Mouse (Mus musculus) urinary bladder, adult 2 months (tissue): ENCODE measurements around the gene Fignl2. TPM values are rescaled to one million over a fixed set of nuclear protein-coding genes. Genes with fewer than 3 reads are reported as not detected.

ENCODE experiments used
- DNase-seq: peaks from one replicate; pipeline ENCODE4 v3.0.0; 2022; ENCODE audit warnings: low spot score
- polyA plus RNA-seq: library from polyadenylated mRNA; depleted of rRNA; stranded (reverse); fragments of >200 nt; gene quantifications from 2 replicates; pipeline ENCODE4 v1.2.3, GENCODE M21; 2012

The Fignl2 gene
- polyA plus RNA-seq, 1 experiment, result 7.3 TPM

DNA sequence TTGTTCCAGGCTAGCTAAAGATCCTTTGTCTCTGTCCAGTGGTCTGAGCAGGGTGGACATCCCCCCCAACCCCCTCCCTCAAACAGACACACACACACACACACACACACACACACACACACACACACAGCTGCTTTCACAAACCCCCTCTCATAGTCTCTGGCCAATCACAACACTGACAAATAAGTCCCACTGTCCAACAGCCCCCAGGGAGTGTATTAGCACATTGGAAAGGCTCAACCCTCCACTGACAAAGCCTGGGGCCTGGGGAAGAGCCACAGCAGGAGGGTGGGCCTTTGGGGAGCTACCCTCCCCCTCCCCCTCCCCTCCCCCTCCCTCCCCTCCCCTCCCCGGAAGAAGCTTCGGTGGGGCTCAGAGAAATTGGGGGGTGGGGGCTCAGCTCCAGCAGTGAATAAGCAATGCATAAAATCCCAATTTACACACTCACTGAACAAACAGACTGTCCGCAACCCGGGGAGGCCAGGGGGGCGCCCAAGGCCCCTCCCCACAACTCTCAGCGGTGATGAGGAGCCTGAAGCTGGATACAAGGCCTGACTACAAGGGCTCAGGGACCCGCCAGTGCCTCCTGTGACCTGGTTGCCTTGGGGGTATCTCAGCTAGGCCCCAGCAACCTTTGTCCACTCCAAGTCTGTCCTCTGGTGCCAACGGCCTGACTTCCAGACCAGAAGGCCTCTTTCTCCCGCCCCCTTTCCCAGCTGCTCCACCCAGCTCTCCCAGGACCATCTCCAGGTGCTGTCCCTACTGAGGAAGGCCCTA, 11.3 kb downstream of the Fignl2 start:
- no peak for DNase-seq

GRCm38 (mm10) chr15:101066364-101066847, 12.0 kb downstream of the Fignl2 start:
- DNase-seq, result no peak

- no peak for DNase-seq
These were observed 13.3 kb downstream of the Fignl2 start for GRCm38 (mm10) chr15:101065069-101065468.

- DNase-seq, result no peak
These were observed 18.0 kb downstream of the Fignl2 start for GRCm38 (mm10) chr15:101060280-101060852.

DNA sequence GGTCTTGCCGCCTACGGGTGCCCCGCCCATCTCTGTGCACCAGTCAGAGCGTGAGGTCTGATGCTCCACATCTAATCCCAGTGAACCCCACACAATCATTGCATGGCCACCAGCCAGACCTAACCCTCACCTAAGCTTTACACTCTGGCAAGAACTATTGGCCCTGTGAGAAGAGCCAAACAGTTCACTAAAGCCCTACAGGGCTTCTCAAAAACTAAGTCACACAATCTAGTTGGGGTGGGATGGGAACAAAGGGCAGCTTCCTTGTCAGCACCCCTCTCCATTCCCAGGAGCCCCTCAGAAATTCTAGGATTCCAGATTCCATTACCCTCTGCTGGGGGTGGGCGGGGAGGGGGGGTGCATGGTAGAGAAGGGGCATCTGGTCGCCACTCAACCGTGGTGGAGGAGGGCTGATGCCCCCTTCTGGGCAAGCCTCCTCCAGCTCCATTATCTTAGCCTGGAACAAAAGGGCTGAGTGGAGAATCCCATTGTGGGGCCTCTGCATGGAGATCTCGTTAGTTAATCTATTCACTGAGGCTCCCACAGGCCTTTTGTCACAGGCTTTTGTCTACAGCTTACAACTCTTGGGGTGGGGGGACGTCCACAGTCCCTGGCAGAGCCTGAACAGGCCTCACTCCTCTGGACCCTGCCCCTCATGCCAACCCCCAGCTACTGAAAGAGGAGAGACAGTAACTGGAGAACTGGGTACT, 18.6 kb downstream of the Fignl2 start:
- no peak for DNase-seq

DNA sequence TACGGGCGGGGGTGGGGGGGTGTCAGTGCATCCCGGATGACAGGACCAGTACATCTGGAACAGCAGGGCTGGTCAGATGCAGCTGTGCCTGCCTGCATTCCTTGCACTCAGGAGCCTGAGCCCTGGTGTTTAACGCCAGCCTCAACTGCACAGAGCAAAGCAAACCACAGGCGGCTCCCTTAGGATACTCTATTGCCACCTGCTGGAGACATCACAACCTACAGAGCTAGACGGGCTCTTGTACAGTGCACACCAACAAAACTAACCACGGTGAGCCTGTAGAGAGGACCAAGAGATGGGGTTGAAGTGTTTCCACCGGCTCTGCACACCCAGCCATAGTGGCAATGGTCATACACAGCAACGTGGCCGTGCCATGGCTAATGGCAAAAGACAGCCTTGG, 22.1 kb downstream of the Fignl2 start:
- no peak for DNase-seq

DNA sequence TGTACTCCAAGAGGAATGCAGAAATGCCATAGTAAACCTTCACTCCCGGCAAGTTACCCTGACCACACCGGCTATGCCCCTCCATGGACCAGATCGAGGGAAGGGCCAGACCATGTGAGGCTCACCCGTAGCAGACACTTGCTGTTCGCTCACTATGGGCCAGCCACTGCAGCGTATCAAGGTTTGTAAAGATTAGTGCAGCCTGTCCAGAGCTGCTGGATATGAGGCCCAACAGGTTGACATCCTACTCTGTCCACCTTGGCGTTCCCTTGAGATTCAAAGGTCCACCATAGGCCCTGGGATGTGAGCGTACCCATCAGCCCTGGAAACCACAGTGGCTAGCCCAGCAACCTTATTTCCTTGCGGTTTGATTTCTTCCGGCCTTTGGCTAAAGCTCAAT, 23.8 kb downstream of the Fignl2 start:
- DNase-seq, result no peak

DNA sequence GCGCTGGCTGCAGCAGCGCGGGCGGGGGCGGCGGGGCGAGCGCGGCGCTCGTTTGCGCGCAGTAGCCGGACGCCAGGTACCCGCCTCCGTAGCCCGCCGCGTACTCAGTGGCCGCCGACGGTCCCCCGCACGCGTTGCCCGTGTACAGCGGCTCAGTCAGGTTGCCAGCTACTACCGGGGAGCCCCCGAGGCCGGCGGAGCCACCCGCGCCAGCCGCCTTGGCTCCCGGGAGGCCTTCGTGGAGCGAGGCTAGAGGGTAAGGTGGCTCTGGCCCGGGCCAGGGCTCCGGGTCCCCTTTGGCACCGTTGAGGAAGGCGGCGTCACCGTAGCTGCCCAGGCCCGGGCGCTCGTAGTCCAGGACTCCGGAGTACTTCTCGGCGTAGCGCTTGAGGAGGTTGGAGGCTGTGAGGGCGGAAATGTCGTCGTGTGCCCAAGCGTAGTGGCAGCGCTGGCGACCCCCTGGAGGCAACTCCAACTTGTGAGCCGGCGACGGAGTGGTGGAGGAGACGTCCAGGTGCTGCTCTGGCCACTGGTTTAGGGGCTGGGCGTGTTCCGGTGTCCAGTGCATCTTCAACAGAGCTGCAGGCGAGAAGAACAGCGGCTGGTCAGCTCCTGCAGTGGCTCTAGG, 24.4 kb downstream of the Fignl2 start:
- no peak for DNase-seq

DNA sequence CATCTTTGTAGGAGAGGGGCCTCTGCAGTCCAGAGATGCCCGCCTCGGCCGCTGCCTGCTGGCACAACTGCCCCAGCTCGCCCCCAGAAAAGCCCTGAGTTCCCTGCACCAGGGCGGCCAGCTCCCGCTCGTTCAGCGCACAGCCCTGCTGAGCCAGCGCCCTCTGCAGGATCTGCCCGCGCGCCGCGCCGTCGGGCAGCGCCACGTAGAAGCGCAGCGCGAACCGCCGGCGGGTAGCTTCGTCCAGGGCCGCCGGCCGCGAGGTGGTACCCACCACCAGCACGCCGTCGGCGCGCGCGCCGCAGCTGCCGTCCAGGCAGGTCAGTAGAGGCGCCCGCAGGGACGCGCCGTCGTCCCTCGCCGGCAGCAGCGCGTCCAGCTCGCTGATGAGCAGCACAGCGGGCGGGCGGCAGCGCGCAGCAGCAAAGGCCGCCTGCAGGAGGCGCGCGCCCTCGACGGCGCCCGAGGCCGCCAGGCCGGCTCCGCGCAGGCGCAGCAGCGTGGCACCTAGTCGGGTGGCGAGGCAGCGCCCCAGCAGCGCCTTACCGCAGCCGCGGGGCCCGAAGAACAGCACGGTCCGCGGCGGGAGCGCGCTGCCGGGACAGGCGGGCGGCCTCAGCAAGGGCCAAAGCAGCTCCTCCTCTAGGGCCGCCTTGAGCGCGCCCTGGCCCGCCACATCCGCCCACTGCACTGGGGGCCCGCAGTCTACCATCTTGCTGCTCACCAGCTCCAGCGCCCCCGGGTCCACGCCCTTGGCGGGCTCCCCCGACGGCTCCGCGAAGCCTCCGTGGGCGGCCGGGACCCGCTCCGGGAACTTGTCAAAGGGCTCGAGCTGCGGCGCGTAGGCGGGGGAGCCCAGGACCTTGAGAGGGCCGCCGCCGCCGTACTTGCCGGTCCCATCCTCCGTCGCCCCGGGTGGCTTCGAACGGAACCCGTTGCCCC, 25.5 kb downstream of the Fignl2 start:
- no peak for DNase-seq

- DNase-seq, result no peak
These were observed 26.5 kb downstream of the Fignl2 start for GRCm38 (mm10) chr15:101051869-101052268.

DNA sequence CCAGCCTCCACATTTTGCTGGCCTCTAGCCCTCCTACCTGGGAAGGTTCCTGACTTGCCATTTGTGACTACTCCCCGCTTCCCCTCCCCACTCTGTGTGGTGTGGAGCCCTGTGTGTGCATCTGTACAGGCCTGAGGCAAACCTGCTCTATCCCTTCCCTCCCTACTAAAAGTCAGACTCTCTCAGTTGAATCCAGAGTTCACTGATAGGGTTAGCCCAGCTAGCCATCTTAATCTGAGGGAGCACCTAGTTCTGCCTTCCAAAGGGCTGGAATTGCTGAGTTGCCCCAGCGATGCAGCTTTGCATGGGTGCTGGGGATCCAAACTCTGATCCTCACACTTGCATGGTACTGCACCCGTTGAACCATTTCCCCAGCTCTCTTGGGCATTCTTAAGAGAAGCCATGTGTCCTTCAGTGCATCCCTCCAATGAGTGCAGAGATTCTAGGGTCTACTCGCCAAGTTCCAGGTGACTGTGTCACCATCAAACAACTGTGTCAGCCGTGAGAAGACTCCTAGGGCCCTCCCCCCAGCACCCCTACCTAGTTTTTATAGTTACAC, 29.9 kb downstream of the Fignl2 start:
- DNase-seq, result no peak

DNA sequence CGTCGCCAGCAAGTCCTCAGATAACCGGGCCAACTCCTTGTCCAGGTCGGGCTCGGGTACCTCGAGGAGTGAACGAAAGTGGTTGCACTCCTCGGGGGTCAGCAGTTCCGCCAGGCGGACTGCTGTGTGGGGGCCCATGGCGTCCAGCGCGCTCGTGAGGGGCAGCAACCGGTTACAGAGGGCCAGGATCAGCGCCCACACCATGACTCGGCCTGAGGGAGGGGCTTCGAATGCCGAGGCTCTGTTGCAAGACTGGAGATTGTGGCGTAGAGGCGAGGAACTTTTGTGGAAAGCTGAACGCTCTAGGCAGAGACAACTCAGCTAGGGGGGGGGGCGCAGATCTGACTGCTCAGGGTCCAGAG, 31.2 kb downstream of the Fignl2 start, which contains the start of gene Gm47841:
Gm47841 (minus strand) TSS at position 204 of the 362 bp plus-strand sequence.
- DNase-seq, result no peak

- no peak for DNase-seq
These were observed 31.7 kb downstream of the Fignl2 start for GRCm38 (mm10) chr15:101046527-101047193.

- DNase-seq, result no peak
These were observed 32.3 kb downstream of the Fignl2 start for GRCm38 (mm10) chr15:101046039-101046526.

GRCm38 (mm10) chr15:101044531-101044930, 33.8 kb downstream of the Fignl2 start:
- no peak for DNase-seq

DNA sequence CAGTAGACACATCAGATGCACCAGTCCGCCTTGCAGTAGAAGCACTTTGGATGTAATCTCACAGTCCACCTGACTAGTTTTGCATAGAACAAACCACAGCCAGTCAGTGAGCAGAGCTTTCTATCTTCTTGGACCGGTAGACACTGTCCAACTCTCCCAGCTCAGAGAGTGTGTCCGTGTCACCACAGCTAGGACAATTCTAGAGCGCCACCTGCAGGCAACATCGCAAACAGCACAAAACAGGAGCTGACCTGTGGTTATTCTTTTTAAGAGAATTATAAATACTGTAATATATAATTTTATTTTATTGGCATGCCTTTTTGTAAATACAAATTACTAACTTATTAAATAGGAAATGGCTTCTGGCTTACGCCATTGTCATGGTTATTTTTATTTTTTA, 35.8 kb downstream of the Fignl2 start:
- no peak for DNase-seq

DNA sequence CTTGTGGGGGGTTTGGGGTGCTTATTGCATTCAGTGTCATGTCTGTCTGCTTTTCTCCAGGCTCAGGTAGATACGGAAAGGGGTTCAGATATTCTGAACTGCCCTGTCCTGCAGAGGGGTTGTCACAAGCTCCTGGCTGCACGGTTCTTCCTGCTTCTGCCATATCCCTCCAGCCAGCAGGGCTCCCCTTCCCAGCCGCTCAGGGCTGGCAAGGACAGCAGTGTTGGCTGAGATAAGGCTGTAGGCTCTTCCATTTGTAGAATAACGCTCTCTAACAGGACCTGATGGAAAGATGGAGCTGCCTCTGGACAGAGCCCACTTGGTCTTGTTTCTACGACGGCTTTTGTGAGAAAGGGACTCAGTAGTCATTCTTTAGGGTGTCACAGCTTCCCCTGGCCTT, 36.4 kb downstream of the Fignl2 start:
- no peak for DNase-seq

DNA sequence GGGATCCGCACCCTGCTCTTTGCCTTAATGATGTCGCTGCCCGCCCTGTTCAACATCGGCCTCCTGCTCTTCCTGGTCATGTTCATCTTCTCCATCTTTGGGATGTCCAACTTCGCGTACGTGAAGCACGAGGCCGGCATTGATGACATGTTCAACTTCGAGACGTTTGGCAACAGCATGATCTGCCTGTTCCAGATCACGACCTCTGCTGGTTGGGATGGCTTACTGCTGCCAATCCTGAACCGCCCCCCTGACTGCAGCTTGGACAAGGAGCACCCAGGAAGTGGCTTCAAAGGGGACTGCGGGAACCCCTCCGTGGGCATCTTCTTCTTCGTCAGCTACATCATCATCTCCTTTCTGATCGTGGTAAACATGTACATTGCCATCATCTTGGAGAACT, 38.7 kb downstream of the Fignl2 start:
- no peak for DNase-seq

DNA sequence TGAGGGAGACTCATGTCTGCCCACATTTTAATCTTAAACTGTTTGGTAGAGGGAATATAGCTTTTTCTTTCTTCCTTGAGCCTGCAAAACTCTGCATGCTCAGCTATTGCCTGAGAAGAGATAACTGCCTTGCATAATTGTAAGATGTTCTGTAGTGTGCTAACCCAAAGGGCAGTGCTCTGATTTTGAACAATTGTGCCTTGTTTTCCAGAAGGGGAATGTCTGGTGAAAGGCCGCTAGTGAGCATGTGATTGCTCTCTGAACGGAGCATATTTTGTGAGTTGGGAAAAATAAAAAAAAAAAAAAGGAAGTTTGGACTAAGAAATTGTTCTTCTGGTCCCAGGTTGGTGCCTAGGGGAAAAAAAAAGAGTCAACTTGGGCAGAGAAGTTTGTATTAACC, 49.4 kb downstream of the Fignl2 start:
- no peak for DNase-seq

DNA sequence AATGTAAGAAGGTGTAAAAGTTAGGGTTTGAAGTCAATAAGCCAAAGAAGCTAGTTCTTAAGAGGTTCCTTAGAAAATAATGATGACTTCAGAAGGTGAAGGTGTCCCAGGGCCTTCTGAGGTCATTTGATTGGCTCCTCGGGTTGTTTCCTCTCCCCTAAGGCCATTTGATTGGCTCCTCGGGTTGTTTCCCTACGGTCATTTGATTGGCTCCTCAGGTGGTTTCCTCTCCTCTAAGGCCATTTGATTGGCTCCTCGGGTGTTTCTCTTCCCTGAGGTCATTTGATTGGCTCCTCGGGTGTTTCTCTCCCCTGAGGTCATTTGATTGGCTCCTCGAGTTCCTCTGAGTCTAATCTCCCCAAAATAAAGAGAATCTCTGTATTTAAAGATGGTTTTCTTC, 67.0 kb downstream of the Fignl2 start:
- DNase-seq, result no peak
